Mouse (Mus musculus) 3134 (cell line): ENCODE measurements around the gene Fam193b.
"Not testable (repeated sequence)": the region's sequence is repeated elsewhere in the genome, so short reads cannot be mapped to it uniquely, and the experiment has no call there.

Experiments
- DNase-seq: peaks from one replicate; pipeline ENCODE4 v3.0.0-alpha.2; 2011; ENCODE audit warnings: low spot score; ENCODE audit not compliant: insufficient read length; ENCODE audit errors: extremely low read depth

Gene Fam193b

DNA sequence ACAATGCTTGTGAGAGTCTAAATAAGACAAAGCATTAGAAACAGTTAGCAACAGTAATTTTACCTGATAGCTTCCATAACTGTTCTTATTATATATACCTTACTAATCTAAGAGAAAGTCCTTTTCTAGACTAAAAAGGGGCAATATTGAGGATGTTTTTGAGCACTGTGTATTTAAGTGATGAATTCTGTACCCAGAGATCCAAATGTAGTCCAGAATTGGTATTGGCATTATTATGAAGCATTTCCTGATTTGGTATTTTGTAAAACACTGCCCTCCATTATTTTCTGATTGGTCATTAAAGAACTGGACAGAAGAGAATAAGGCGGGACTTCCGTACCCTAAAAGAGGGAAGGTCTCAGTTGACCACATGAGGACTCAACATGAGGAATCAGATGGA lies 2.5 kb upstream of the Fam193b start, which contains the start of gene Tmed9:
Tmed9 (plus strand) TSS at position 301 of the 400 bp plus-strand sequence.
- DNase-seq = no peak

- no peak for DNase-seq
Measured at GRCm38 (mm10) chr13:55571977-55572376, 1.1 kb upstream of the Fam193b start.

- peak; percentile 47 for DNase-seq
Measured at GRCm38 (mm10) chr13:55570286-55570973, 490 bp downstream of the Fam193b start.

GRCm38 (mm10) chr13:55569726-55570285 lies 1.1 kb downstream of the Fam193b start:
- peak; percentile 42 for DNase-seq

GRCm38 (mm10) chr13:55568524-55568923 lies 2.4 kb downstream of the Fam193b start:
- not testable (repeated sequence) for DNase-seq

GRCm38 (mm10) chr13:55567949-55568348 lies 3.0 kb downstream of the Fam193b start:
- DNase-seq = no peak

GRCm38 (mm10) chr13:55567001-55567400 lies 3.9 kb downstream of the Fam193b start:
- no peak for DNase-seq

DNA sequence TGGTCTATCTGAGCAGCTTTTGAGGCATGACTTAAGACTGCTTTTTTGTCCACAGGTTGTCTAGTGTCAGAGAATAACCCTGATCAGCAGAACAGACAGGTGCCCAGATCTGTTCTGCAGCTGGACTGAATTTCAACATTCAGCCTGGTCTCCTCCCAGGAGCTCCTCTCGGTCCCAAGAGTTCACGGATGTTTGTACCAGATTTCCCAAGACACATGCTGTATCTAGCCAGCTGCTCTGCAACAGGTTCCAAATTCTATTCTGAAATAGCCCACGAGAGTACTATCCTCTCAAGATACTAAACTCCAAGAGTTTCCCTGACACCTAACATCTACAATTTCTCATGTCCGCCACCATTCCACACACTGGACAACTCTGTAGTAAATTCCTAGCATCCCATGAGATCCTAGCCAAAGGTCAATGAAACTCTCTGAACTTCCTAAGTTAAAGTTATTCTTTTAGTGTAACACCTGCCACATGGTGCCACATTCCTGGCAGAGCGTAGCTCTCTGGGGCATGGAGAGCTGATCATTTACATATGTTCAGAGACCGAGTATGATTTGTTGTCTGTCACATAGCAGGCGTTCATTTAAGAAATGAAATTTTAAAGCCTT lies 7.5 kb downstream of the Fam193b start:
- DNase-seq = no peak

DNA sequence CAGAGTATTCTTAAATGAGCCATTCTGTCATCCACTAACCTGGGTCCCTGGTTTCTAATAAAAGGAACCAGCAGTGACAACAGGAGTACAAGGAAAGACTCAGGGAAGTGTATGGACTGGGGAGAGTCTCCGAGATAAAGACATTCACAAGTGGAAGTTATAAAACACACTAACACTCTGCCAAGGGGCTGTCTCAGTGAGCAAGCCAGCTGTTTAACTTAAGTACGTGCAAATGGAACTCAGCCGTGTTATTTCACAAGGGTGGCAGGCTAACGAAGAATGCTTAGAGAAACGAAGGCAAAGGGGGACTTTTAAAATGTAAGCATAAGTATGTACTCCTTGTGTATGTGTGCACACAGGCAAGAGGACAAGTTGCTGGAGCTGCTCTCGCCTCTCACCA lies 13.4 kb downstream of the Fam193b start:
- DNase-seq = no peak

DNA sequence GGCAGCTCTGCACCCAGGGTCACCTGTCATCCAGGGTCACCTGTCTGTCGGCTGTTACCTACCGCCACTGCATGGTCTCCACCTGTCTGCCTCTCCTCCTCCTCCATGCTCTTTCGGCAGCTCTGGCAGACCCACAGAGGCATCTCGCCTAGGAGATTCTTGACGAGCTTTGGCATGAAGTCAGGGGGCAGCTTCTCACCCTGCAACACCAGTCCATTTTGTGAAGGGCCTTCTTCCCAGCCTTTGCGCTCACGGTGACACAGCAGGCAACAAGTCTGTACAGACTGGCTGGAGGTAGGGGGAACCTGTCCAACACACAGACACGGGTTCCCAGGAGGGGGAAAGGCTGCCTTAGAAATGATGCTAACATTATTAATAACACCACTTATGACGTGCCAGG lies 15.0 kb downstream of the Fam193b start:
- no peak for DNase-seq

- no peak for DNase-seq
Measured at GRCm38 (mm10) chr13:55549061-55549460, 21.9 kb downstream of the Fam193b start.

- no peak for DNase-seq
Measured at GRCm38 (mm10) chr13:55548426-55548825, 22.5 kb downstream of the Fam193b start.

DNA sequence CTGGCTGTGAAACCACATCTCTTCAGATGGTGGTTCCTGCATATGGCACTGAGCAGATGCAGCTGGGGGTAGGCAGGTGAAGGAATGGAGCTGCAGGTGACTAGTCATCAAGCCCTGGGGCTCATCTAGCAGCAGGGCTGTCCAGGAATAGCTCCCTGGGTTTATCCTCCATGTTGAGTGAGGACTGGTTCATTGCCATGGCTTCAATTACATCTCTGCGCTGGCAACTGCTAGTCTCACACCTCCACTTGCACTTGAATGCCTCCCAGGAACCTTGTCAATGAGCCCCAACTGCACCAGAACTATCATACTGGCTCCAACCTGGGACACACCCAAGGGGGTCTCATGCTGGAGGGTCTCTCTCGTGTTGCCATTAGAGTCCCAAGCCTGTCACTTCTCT lies 23.0 kb downstream of the Fam193b start:
- no peak for DNase-seq

DNA sequence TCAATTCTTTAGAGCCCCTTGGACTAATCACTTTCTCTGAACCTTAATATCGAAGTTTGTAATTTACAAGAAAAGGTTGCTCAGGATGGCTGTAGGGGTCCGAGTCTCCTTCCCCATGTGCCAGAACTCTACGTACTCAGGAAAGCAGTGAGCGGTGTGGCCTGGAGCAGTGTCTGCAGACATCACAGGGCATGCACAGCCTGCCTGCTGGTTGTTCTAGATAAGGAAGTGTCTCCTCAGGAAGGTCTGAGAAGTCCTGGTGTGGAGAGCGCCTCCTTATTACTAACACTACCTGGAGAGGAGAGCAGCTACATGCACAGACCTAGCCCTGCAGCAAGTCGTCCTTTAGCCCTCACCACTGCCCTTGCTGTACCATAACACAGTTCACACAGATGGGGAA lies 26.1 kb downstream of the Fam193b start:
- no peak for DNase-seq

GRCm38 (mm10) chr13:55543447-55543846 lies 27.5 kb downstream of the Fam193b start:
- no peak for DNase-seq

DNA sequence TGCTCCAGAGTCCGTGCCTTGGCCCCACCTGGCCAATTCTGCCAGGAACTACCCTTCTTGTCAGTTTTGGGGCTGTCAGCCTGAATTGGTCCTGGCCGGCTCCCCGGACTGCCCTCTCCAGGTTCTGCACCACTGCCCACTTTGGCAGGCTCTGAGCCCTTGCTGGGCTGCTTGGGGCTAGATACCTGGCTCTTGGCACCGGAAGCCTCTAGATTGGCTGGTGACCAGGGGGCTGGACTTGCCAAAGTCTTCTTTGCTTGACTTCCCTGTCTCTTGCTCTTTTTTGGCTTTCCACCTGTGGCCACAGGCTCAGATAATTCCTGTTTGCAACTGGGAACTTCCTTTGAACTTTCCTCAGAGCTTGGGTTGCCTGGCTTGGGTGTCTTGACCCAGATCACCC lies 28.0 kb downstream of the Fam193b start:
- no peak for DNase-seq

GRCm38 (mm10) chr13:55540933-55541332 lies 30.0 kb downstream of the Fam193b start:
- DNase-seq = no peak

- peak; percentile 99 for DNase-seq
Measured at GRCm38 (mm10) chr13:55536194-55537175, 34.4 kb downstream of the Fam193b start, which contains the start of gene Ddx41. TSS of gene Ddx41 (minus strand) at chr13:55536658.

GRCm38 (mm10) chr13:55535796-55536193 lies 35.1 kb downstream of the Fam193b start:
- no peak for DNase-seq

DNA sequence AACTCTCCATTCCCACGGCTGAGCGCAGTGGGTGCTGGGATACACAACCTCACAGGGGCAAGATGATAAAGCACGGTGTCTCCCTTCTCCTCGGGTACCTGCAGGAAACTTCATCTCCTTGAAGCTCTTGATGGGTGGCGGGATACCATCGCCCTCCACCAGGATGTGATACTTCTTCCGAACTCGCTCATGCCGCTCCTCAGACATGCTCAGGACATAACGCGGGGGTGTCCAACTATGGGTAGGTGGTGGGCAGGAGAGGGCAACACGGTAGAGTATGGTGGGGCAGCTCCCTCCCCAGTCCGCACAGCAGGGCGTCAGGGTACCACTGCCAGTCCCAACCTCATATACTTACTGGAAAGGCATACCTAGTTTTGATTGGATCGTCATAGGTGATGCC lies 35.7 kb downstream of the Fam193b start:
- DNase-seq = no peak
